Mouse (Mus musculus) T-cell, adult 2 months (primary cell): ENCODE results near the gene Fkbp7.
"Not testable (repeated sequence)": the region's sequence is repeated elsewhere in the genome, so short reads cannot be mapped to it uniquely, and the experiment has no call there.

Experiments used
- DNase-seq: peaks from one replicate; pipeline ENCODE4 v3.0.0; 2022; ENCODE audit warnings: low spot score

Fkbp7 gene

DNA sequence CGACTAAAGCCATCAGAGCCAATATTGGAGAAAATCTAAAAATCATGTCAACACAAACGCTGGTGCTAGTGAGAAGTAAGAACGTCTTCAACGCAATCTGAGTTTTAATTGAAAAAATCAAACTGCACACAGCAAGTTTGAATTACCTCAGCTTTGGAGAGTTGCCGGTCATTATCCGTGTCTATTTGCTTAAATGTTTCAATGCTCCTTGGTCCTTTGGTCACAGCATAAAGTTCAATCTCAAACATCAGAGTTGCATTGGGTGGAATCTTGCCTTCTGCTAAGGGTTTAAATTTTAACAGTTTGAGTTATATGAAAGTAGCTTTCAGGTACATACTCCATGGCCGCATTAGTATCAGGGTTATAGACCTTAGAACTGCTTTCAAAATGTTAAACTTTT lies 7.4 kb downstream of the Fkbp7 start:
- DNase-seq = no peak

DNA sequence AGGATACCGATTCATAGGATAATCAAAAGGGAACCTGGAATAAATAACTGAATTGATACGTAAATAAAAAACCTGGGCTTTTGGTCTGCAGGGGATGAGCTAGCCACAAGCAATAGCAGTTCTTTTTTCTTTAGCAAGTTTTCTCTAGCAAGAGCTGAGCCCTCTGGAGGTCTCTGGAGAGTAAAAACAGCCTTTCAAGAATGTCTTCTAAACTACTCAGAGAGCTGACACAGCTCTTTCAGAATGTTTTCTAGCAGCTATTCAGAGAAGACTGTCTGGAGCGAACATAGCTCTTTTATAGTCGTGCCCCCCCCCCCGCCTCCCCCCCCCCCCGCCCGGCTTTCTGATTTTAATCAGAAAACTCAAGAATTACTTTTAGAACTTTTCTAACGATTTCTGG lies 13.5 kb downstream of the Fkbp7 start:
- no peak for DNase-seq

DNA sequence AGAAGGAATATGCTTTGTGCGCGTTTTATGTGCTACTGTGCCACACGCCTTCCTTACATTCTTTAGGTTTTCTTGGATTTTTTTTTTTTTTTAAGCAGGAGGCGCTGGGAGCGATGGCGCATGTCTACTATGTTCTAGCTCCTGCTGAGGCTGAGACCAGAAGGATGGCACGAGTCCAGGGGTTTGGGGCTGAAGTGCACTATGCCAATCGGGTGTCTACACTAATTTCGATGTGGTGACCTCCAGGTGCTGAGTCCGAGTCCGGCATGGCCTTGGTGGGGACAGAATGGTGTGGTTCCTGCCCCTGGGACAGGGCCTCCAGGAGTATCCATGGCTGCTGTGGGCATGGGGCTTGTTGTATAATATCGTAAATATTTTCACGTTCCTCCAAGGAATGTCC lies 14.4 kb downstream of the Fkbp7 start:
- no peak for DNase-seq

DNA sequence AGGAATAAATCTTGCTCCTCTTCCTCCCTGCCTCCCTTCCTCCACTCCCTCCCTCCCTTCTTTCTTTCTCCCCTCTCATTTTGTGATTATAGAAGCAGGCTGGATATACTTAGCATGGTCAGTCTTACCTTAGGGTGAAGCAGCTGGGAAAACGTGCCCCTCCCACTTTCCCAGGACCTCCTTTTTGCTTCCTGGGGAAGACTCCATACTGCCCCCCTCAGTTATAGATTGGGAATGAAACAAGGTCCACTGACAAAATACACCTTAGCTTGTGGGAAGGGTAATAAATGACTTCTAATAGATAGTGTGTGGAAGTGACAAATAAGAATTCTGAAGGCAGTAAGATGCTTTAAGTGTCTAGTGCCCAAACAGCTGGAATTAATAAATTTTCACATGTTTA lies 16.9 kb downstream of the Fkbp7 start:
- no peak for DNase-seq

DNA sequence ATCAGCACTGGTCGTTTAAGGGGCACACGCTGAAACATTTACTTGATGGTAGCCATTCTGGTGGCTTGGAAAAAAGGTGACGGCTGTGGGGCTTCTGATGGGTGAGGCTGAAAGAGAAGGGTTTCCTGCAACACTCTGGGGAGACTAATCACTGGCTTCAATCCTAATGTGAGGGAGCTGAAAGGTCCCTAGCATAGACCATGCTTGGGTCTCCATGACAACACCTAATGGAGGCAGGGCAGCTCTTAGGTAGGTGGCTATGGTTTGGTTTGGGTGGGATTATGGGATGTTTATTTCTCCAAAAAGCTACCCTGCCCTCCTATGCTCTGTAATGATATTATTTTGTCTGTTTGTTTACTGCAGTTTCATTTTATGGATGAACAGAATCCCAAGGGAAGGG lies 17.5 kb downstream of the Fkbp7 start:
- DNase-seq = no peak

DNA sequence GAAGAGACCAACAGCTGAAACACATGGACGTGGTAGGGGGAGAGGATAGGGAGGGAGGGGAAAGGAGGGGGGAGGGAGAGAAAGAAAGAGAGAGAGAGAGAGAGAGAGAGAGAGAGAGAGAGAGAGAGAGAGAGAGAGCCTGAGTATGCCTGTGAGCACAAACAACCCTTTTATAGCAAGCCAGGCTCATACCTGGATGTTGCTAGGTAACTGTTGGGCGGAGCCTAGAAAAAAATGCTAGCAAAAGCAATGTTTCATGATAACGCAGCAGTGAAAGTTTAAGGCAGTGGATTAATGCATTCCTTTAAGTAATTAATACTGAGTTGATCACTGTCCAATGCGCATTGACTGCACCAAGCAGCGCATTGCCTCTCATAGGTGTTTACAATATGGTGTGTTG lies 18.3 kb downstream of the Fkbp7 start:
- DNase-seq = no peak

DNA sequence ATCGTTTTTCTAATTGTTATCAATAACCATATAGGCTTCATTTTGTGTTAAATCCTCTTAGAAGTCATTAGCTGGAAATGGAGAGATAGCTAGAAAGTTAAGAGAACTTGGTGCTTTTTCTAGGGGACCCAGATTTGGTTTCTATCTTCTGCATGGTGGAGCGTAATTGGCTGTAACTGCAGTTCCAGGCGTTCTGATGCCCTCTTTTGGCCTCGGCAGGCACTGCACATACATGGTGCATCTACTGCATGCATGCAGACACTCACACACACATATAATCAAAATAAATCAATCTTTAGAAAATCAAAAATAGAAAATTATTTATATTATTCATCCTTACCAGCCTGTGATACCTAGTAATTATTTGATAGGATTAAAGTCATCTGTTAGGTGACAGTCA lies 19.8 kb downstream of the Fkbp7 start:
- DNase-seq = no peak

DNA sequence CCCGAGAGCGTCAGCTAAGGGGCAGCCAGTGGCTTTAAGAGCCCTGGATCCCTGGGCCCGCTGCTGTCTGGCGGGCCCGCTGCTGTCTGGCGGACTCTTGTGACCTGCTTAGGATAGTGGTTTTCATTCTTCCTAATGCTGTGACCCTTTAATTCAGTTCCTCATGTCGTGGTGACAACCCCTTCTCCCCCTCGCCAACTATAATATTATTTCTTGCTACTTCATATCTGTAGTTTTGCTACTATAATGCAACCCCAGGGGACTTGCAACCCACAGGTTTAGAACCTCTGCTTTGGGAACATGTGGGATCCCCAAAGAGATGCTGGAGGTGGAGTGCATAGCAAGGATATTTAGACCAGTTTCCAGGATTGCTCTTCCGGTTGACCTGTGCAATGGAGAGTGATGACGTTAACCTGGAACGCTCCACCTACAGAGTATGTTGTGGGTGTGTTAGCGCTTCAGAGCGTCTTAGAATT lies 24.2 kb downstream of the Fkbp7 start:
- no peak for DNase-seq

DNA sequence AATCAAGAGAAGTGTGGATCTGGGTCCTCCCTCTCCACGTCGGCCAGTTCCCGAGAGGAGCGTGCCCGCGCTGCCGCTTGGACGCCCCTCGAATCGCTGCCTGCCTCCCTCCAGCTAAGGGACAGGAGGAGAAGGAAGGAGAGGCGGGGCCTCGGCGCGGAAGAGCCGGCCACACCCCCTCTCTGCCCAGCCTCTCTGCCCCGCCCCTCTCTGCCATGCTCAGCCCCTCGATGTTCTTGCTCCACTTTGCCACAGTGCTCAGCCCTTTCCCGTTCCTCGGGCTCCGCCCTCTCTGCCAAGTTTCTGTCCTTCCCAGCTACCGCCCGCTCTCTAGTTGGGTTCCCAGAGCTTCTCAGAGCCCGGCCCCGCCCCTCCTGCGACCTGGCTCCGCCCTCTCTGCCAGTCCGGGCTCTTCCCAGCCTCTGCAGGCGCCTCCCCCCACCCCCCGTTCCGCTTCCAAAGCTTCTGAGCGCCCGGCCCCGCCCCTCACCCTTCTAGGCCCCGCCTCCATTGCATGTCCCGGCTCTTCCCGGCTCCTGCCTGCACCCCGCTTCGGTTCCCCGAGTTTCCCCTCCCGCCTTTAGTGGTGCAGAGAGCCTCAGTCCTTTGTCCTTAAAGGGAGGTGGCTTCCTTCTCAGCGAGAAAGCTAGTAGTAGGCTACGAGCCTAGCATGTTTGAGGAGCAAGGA lies 24.9 kb downstream of the Fkbp7 start, which contains the start of the genes Prkra and Pjvk:
Gene Prkra (minus strand): TSS at position 133 of the 688 bp plus-strand sequence.
Gene Pjvk (plus strand): TSS at position 594 of the 688 bp plus-strand sequence.
- peak; percentile 75 for DNase-seq

DNA sequence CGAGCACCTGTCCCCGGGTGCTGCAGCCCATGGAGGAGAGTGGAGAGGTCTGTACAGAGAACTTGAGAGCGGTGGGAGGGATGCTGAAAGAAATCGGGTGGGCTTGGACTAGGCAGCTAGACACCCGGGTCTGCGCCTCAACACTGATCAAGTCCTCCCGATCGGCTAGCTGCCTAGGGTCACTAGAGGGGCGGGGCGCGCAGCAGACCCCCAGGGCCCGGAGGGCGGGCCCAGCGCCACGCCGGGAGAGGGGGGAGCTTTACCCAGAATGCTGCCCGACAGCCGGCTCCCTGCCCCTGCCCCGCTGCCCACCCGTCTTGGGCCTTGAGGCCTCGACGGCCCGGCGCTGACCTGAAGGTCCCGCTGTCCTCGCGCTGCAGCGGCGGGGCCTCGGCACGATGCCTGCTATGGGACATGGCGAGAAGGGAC lies 25.5 kb downstream of the Fkbp7 start:
- DNase-seq = peak; percentile 1

DNA sequence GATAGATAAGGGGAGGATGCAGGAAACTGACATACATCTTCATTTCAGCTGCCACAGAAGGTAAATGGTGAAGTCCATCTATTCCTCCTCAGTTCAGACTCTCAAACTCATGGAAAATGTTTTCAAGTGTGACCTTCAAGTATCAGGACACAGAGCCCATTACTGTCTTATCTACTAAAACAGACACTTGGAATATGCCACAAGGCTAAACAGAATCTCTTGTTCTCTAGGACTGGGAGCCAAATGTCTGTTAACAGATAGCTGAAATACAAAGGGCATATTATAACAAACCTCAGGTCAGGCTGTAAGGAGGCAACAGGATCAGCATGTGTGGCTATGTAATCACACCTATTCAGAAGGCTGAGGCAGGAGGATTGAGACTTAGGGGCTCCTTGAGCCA lies 29.1 kb downstream of the Fkbp7 start:
- DNase-seq = no peak

DNA sequence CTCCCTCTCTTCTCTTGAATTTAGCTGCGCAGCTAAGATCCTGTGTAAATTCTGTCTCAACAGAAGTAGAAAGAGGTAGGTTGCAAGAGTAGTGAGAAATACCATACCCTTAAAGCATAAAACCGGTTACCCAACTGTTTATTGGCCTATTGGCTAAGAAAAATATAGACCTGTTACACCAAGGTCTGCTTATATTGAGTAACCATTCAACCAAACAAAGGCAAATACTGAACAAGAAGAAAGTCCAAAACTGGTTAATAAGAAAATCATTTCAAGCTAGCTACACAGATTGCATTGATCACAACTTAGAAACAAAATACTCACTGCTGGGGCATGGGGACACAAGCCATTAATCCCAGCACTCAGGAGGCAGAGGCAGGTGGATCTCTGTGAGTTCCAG lies 33.3 kb downstream of the Fkbp7 start:
- no peak for DNase-seq

DNA sequence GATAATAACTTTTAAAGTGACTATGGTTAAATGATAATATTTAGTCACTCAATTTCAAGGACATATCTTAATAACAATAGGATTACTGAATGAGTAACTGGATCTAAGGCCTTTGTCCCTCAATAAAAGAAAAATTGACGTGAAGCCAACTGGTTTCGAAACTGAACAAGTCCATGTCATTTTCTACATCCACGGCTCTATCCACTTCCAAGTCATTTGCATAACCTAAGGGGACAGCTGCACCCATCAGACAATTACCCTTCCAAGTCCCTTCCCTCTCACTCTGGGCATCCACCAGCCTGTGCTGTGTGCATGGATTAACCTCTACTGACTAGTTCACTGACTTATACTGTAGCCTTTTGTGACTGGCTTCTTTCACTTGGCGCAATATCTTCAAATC lies 41.3 kb downstream of the Fkbp7 start:
- DNase-seq = no peak

DNA sequence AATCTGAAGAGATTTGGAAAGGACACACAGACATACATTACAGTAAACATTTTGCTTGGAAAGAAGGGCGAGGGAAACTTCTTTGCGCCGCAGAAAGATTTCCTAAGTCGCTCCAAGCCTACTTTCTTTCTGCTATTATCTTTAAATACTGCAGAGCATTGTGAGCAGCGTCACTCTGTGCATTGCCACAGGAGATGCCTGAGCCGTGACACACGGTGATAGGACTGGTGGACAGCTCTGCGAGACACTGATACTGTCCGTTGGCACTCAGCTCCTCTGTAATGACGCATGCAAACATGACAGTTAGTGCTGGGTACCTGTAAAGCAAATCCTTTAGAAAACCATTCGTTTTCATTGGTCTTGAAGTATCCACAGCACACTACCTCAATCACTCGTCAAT lies 42.6 kb downstream of the Fkbp7 start:
- no peak for DNase-seq

DNA sequence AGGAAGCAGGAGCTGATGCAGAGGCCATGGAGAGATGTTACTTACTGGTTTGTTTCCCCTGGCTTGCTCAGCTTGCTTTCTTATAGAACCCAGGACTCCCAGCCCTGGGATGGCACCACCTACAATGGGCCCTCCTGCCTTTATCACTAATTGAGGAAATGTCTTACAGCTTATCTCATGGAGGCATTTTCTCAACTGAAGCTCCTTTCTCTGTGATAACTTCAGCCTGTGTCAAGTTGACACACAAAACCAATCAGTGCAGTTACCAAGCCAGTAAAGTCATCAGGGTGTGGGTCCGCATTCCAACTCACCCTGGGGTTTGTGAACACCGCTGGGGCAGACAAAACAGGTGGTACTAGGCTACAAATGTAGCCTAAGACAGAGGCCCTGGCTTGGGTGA lies 50.6 kb downstream of the Fkbp7 start:
- not testable (repeated sequence) for DNase-seq

DNA sequence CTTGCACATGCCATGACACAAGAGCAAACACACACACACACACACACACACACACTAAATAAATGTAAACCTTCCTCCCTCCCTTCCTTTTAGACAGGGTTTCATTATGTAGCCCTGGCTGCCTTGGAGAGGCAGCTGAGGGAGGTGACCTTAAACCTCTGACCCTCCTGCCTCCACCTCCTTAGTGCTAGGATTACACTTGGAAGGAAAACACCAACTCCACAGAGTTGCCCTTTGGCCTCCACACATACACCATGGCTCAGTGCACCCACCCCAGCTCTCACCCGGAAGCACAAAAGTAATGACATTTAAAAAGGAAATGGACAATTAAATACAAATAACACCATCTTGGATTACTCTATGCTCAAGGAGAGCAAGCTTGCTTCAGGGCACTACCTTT lies 51.2 kb downstream of the Fkbp7 start:
- DNase-seq = no peak

DNA sequence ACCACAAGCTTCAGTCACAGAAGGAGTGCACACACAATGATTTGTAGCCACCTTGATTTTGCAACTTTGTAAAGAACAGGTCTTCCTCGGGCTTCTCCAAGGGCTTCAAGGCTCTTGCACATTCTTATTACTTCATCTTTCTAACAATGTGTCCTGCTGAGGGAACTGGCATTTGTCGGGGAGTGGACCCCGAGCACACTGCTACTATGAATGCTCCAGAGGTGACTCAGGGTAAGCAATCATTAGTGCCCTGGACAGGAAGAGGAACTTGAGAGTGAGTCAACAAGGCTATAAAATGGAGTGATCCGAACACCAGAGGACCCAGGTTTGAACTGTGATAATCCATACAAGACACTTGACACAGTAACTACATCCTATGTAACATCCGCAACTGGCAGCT lies 52.7 kb downstream of the Fkbp7 start:
- DNase-seq = no peak

DNA sequence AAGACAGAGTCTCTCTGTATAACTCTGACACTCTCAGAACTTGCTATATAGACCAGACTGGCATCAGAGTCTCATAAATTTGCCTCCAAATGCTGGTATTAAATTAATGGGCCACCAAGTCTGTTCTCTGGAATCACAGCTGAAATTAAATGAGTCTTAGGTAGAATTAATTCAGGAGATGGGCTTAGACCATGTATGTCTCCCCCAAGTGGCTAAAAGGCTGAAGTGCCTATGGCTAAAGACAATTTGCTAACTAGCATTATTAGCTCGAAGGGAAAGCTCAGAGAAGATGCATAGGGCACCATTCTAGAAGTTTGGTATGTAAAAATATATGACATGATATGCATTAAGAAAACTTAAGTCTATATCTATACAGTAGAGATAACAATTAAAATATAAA lies 54.8 kb downstream of the Fkbp7 start:
- no peak for DNase-seq
